Mouse (Mus musculus) testis, postnatal 10 days (tissue): ENCODE results near the gene Slc38a9.

Source experiments
- DNase-seq: peaks from one replicate; pipeline ENCODE4 v3.0.0; 2021; ENCODE audit warnings: low spot score

Slc38a9 gene

DNA sequence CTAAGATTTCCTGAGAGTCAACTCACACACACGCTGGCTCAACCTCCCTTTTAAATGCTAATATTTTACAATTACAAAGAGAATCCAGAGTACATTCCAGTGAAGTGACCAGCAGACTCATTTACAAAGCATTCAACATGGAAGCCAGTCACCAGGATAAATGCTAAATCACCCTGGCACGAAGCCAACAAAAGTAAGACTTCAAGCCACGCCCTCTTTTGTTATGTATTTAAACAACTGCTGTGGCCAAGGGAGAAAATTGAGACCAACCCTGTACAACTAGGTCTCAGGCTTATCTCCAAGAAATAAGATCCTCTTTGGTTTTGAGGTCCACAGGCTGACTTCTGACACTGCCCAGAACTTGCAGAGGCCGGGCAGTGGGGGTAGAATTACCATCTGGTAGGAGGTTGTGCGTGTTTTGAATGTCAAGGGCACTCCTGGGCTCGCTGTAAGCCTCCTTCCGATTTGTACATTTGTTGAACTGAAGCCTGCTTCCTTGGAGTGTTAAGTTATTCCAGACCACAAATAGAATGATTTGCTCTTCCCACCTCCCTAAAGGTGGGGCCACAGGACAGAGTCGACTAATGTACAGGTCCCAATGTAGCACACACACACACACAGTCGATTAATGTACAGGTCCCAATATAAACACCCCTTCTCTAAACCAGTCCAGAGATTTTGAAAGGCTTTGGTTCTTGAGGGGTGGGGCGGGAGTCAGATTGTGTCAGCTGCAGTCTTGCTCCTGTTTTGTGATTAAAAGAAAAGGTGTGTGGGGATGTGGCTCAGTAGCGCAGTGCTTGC, 110.2 kb downstream of the Slc38a9 start:
- no peak for DNase-seq

DNA sequence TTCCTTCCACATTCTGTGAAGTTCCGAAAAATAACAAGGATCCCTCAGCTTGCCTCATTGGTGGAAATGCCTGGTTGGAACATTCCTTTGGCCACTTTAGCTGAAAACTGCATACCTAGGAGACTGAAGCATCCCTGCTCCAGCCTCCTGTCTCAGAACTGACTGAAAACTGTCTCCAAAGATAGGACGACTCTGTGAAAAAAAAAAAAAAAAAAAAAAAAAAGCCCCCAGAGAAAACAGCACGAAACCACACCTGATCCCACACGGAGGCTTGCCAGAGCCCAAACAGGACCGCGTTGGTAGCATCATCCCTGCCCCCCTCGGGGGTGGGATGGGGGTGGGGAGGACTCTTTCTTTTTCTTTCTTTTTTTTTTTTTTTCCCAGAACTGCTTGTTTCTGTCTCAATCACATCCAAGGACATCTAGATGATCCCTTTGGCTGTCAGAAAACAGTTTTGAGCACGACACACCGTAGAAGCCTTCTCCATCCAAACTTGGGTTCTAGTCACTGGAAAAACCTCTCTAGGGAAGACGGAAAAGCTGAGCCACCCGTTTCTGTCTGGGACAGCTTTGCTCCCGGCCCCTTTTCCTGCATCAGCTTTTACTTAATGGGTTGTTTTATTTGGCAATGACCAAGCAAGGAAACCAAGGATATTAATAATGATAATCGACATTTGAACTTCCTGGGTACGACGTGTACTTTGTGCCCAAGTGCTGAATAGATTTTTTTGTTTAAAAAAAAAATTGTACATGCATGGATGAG, 111.1 kb downstream of the Slc38a9 start:
- DNase-seq: no peak

DNA sequence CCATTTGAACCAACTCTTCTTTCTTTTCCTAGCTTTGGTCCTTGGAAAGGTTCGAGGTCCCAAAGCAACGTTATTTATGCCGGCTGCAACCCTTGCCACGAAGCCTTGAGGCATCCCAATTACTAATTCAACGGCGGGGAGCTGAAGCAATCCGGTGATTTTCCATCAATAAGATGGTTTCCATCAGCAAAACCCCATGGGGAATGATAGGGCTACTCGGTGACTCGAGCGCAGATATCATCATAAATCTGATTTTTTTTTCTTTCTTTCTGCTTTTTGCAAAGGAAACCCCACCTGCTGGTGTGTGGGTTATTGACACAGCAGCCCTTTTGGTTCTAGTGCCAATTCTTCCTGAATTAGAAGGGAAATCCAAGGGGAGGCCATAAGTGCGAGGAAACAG, 111.7 kb downstream of the Slc38a9 start:
- DNase-seq: no peak

GRCm38 (mm10) chr13:112772861-112773260, 112.3 kb downstream of the Slc38a9 start:
- no peak for DNase-seq

DNA sequence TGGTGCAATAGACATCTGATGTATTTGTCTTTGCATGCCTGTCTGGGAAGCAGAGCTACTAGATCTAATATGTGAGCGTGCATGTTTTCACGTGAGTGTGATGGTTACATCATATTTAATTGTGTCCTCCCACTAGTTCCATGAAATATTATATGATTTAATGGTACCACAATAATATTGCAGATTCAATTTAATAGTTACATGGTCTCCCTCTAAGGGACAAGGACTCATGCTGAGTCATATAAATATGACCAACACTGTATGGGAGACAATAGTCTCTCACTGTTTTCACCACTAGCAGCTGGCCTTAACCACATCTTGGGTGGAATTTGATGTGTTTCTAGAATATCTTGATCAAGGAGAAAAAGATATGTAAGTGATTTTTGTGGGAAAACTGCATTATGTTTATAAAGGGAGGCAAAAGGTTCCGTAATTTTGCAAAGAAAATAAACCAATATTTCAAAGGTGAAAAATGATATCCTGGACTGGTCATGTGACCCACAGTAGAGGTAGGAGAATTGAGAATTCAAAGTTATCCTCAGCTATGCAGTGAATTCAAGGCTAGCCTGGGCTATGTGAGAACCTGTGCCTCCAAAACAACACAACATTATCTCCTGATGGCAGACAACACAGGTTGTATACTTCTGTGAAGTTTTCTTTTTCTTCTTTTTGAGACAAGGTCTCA, 113.6 kb downstream of the Slc38a9 start:
- no peak for DNase-seq

- no peak for DNase-seq
These were observed 115.3 kb downstream of the Slc38a9 start for GRCm38 (mm10) chr13:112775856-112776255.

GRCm38 (mm10) chr13:112778407-112778806, 117.9 kb downstream of the Slc38a9 start:
- DNase-seq: no peak

DNA sequence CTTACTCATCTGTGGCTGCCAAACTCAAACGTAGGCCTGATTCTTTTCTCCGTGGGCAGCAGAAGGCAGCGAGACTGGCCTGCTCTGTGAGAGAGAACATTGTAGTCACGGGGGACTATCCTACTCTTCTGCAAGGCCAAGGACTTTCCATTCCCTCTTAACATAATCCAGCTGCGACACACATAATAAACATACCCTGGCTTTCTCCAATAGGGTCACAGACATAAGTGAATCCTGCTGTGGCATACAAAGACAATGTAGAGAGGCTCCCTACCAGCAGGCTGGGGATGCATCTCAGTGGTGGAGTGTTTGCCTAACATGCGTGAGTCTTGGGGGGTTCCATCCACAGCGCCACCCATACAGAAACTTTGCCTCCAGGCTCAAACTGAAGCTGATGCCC, 124.8 kb downstream of the Slc38a9 start:
- no peak for DNase-seq

GRCm38 (mm10) chr13:112786142-112786541, 125.6 kb downstream of the Slc38a9 start:
- no peak for DNase-seq

DNA sequence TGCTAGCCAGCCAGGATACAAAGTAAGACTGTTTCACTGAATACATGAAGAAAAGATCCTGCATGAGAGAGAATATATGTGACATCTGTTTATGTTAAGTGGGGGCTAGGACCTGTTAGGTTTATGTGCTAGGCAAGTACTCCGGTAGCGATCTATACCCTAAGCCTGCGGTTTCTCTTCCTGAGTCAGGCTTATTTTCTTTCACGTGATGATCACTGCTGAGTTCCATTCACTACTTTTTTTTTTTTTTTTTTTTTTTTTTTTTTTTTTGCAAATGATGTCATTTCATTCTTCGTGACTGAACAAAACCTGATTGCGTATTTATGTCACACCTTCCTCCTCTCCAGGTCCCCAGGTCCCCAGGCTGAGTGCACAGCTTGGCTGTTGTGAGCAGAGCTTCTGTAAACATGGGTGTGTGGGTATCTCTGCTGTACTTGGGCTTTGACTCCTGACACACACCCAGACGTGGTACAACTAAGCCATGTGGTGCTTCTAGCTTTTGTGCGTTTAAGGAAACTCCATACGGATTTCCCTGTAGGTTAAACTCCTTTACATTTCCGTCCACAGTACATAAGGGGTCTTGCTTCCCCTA, 126.5 kb downstream of the Slc38a9 start:
- no peak for DNase-seq
